Mouse (Mus musculus) CD4-positive, CD25-positive, alpha-beta regulatory T cell, adult 4 months (primary cell): Measurements from ENCODE around the gene Gm17482. TPM values are rescaled to one million over a fixed set of nuclear protein-coding genes. Genes with fewer than 3 reads are reported as not detected.

Source experiments
- ATAC-seq: one replicate; pipeline ENCODE4 v1.8.0; 2017
- polyA plus RNA-seq, 2 experiments: library from polyadenylated mRNA; unstranded; fragments of 100-300 nt; shearing (Covaris generic); gene quantifications; one replicate each; pipeline ENCODE4 v1.2.1; 2017

Gm17482 gene
- polyA plus RNA-seq, 2 experiments from 2014 or later, result not detected

GRCm38 (mm10) chr6:115251531-115251985, 24.4 kb downstream of the Gm17482 start:
- ATAC-seq, result no peak

DNA sequence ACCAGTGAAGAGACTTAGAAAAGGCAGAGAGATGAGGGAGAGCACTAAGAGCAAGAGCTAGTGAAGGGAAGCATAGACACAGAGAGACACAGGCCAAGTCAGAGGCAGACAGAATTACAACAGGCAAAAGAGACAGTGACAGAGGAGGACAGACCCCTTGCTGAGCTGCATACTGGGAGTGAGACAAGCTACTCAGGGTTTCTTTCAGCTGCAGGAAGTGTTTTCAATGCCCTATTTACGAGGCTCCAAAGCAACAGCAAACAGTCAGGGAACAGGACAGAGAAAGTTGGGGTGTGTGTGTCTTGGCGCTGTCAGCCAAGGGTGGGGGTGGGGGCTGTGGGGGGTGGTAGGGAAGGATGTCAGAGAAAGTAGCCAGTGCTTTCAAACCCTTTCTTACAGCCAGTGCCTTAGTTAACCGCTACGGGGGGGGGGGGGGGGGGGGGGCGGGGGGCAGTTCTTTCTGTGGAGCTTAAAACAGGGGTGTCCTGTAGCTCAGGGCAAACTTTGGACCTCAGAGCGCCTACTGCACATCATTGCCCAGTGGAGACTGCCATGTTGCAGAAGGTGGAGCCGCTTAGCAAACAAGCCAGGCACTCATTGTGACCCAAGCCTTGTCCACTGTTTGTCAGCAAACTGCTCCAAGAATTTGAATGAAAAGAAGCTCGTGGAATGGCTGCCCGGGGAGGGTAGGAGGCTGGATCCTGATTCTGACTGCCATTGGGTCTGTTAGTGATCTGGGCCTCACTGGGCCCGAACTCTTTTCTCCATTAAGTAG, 25.1 kb downstream of the Gm17482 start, which contains the start of gene Timp4:
TSS of gene Timp4 (minus strand) at position 107 of the 775 bp plus-strand sequence.
- no peak for ATAC-seq

DNA sequence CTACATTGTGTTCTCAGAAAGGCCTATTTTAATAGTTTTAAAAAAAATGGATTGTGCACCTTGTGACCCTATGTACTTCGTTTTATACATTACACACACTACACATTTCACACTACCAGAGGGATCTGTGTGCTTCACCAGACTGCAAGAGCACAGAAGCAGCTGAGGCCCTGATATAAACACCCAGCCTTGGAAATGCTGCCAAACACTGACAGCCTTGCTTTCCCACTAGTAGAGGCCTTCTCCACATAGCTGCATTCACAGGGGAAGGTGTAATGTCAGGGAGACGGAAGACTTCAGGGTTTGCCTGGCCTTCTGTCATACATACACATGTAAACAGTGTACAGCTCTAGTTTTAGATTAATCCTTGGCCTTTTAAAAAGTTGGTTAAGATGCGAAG, 28.0 kb downstream of the Gm17482 start:
- ATAC-seq, result no peak

GRCm38 (mm10) chr6:115260507-115260906, 33.4 kb downstream of the Gm17482 start:
- ATAC-seq, result no peak

- ATAC-seq, result no peak
Measured at GRCm38 (mm10) chr6:115266791-115267190, 39.6 kb downstream of the Gm17482 start.

DNA sequence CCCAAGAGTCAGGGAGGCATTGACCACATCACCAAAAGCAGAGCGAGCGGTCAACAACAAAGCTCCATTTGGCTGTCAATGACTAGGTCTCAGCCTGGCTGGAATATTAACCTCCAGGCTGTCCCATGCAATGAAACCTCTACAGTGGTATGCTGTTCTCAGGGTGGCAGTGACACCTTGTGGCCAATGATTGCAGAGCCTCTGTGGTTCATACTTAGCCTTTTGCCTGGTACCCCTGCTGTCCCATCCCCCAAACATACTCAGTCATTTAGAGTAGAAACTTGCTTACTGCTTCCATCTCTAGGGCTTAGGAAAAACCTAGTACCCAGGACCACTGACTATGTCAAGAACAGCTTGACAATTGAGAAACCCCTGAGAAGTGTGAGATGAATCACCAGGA, 40.8 kb downstream of the Gm17482 start:
- no peak for ATAC-seq

DNA sequence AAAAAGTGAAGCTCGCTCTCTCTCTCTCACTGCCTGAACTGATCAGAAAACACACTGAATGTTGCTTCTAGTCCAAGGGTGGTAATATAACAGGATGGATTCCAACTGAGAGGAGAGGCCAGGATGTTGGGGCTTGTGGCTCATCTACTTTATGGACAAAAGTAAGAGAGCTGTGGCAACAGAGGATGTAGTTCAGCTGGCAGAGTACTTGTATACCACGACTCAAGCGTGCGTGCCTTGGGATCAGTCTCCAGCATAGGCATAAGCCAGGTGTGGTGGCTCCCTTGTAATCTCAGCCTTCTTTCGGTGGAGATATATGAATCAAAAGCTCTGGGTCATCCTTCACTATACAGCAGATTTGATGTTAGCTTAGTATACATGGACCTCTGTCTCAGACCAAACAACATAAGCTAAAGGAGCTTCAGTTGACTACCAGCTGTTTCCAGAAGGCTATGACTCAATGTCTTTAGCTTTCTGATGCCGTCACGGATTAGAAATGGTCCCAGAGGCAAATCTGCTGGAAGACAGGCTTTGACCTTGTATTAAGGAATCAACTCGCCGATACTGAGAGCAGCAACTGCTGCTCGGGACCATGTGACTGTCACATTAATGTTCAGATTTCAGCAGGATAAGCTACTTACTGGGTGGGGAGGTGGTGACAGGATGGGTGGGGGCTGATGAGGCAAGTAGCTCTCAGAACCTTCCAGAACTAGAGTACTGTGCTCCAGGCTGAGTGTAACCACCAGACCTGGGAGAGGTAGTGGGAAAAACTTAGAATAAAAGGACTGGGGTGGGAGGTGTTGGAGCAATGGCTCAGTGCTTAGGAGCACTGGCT, 41.6 kb downstream of the Gm17482 start:
- no peak for ATAC-seq

- ATAC-seq, result no peak
Measured at GRCm38 (mm10) chr6:115269561-115269960, 42.4 kb downstream of the Gm17482 start.

DNA sequence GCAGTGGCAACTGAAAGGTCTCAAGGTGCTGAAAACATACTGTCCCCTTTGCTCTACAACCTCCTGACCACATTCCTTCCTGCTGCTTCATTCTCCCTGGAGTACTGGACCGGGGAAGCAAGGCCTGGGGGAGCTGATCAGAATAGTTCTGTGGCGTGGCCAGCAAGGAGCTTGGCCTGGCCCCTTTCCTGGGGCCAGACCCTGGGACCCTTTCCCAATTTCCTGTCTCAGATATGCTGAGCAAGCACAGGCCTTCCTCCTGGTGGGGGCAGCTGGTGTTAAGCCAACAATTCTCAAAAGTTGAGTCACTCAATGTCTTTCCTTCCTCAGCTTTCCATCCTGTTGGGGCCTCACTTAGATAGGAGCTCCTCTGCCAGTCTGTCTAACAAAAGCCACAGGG, 42.9 kb downstream of the Gm17482 start:
- ATAC-seq, result no peak

GRCm38 (mm10) chr6:115271326-115271725, 44.2 kb downstream of the Gm17482 start:
- ATAC-seq, result no peak

- no peak for ATAC-seq
Measured at GRCm38 (mm10) chr6:115271866-115272271, 44.7 kb downstream of the Gm17482 start.

DNA sequence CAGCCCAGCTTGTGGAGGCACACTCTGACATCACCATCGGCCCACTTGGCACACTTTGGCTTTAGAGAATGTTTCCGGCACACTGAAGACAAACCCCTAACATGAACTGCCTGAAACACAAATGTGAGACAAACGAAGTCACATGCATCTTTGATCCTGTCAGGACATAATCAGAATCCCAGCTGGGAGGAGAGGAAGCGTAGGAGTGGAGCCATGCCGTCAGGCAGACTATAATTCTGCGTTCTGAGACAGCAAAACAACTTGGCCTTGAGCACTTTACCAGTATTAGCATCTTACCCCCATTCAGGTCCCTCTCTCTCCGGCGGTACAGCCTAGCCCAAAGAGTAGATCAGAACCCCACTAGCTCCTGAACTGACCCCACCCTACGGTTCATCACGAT, 46.2 kb downstream of the Gm17482 start:
- no peak for ATAC-seq

DNA sequence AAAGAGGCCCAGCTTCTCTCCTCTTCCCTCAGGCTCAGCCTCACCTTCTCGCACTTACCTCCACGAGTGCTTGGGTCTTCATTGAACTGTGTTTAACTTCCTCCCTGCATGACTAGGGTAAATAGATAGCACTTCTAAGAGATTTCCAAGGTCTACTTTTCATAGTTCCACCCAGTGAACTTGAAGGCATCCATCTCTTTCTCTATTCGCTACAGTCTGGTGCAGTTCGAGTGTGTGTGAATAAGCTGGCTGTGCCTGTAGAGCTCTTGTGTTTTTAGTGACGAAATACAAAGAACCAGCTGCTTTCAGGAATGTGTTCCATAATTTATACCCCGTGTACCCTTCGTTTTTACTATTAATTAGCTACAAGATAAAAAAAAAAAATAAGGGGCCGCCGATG, 47.6 kb downstream of the Gm17482 start:
- ATAC-seq, result no peak

DNA sequence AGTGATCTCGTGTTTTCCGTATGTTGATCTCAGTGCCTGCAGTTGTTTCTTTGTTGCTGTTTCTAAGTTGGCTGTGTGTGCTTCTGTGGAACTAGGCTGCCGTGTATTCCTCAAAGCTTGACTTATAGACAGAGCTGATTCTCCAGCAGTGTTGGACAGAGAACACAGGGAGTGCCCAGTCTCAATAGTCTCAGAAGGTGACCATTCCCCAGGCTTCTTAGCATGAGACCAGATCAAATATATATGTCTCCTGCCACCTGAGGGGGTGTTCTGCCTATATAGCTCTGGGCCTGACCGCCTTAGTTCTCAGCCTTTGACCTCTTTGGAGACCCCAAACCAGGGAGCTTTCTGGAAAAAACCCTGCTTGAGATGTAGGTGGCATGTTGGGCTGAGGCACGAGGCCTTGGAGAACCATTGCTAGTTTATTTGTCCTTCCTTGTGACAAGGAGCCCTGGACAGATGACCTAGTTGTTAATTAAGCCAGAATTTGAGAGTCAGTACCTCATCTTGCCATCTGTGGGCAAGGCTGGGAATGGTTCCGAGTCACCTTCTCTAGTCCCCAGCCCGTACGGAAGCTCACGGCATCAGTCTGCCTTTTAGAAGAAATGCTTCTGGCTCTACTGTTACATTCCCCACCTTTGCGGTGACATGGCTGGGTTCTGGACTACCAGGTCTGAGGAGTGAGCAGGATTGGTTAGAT, 48.1 kb downstream of the Gm17482 start:
- no peak for ATAC-seq

- no peak for ATAC-seq
Measured at GRCm38 (mm10) chr6:115278086-115278485, 50.9 kb downstream of the Gm17482 start.

- no peak for ATAC-seq
Measured at GRCm38 (mm10) chr6:115279639-115280038, 52.5 kb downstream of the Gm17482 start.

- no peak for ATAC-seq
Measured at GRCm38 (mm10) chr6:115284153-115284552, 57.0 kb downstream of the Gm17482 start.

DNA sequence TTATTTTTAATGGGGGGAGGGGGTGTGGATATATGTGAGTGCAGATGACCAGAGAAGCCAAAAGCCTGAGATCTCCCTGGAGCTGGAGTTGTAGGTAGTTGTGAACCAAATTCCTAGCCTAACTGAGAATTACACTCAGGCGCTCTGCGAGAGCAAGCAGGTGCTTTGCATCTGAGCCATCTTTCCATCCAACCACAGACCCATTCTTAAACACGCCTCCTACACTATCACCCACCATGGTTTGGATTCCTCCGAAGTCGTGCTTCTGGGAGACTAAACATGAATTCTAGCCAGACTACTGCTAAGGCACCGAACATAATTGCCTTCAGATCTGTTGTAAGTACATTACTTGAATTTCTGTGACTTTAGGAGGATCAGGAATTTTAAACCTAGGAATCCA, 59.3 kb downstream of the Gm17482 start:
- ATAC-seq, result no peak

DNA sequence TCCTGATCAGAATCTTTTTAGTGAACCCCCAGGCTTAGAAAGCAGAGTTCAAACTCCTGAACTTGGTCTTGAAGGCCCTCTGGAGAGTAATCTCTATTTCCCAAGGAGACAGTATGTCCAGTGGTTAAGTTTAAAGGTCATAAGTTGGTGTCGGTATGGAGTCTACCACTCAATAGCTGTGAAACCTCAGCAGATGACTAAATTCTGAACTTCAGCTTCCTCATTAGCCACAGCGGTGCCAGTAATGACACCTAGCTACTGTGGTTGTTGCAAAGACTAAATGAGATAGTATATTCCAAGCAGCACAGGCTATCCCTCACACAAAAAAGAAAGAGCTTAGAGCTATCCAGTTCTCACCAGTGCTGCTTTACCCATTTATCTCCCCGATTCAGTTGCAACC, 61.1 kb downstream of the Gm17482 start:
- ATAC-seq, result no peak

DNA sequence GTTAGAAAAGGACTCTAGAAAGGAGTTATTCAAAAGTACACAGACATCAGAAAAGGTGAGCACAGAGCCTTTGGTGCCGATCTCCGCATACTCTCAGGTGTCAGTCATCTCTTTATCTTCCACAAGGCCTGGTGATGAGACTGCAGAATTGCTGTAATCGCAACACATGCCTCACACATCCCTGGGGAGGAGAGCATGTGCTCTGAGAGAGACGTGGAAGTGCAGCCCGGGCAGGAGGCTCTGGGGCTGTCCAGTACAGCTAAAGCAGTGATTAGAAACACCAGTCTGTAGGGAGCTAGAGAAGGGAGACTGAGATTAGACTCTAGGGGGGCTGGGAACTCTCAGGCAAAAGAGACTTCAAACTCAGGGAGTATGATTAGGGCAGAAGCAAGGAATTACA, 63.4 kb downstream of the Gm17482 start:
- no peak for ATAC-seq

GRCm38 (mm10) chr6:115291068-115291467, 63.9 kb downstream of the Gm17482 start:
- no peak for ATAC-seq

DNA sequence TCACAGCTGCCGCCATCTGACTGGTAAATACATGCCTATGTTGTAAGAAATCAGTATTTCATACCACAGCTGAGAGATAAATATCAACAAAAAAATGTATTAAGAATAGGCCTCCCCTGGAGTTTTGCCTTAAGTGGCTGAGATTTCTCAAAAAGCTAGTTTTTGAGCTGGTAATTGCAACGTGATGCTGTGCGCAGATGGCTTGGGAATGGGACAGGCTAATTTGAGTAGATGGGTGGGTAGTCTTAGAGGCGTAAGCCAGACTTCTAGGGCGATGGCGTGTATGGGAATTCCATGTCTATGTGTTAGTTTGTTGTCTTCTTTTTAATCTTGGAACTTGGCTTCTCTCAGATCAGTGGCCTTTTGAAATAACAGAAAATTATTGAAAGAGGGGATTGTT, 64.7 kb downstream of the Gm17482 start:
- no peak for ATAC-seq

DNA sequence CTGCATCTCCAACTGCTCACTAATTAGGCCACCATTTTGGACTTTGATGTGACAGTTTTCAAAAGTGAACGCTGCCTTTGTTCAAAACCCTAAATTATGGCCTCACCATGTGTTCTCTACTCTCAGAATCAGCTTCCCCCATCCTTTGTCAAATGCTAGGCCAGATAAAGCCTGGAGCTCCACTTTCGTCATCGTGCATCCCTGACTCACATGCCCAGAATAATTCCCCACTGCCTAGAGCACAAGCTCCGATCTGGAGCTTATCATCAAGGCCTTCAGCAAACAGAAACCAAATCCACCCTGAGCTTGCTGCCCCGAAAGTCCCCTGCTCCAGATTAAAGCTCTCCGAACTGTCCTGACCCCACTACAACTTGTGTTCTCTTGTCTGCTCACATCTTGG, 65.5 kb downstream of the Gm17482 start:
- ATAC-seq, result no peak
